Mouse (Mus musculus): Measurements from ENCODE around the gene Phf21a. TPM values are rescaled to one million over a fixed set of nuclear protein-coding genes. Genes with fewer than 3 reads are reported as not detected.

The Phf21a gene
- polyA plus RNA-seq (2012; rRNA removed) = 49.2 and 51.4 TPM in 2 replicates

DNA sequence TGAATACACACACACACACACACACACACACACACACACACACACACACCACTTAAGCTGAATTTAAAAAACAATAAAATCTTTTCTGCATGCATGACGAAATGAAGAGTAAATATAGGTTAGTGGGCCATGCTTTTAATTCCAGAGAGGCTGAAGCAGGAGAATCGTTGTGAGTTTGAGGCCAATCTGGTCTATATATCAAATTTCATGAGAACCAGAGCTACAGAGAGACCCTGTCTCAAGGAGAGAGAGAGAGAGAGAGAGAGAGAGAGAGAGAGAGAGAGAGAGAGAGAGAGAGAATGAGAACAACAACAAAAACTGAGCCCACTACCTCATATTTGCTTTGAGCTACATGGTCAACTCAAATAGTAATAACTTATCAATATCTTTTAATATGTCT lies at the start of gene Phf21a:
Gene Phf21a, plus strand, starts transcription at position 301 of the 400 bp plus-strand sequence.
- Histone ChIP-seq H3K27ac (ENCODE audit: insufficient read depth, low read length) (no peak within 1 kb of the TSS), H3K27me3 (ENCODE audit: control insufficient read depth, insufficient read depth, low read length) (no peaks in the 10 kb centered on the region; the same call in 1 of the 2 replicates), H3K36me3 (ENCODE audit: control insufficient read depth, insufficient read depth, low read length) (no peaks in the 10 kb centered on the region), H3K4me3 (ENCODE audit: extremely low read depth, insufficient read depth, insufficient read length) (no peak within 1 kb of the TSS), H3K4me1 (ENCODE audit: control insufficient read depth, insufficient read depth, insufficient read length) (no peaks in the 10 kb centered on the region)
- WGBS = 85% methylated on average over 2 of the region's 2 CpGs
- DNase-seq (ENCODE audit: low read depth in 1 of 2, low spot score in 2 of 2) = no peak
- TF ChIP-seq POLR2A (IDR thresholded peaks at IDR 0.05; ENCODE audit: low read depth, low read length) (no peak), CTCF (IDR thresholded peaks at IDR 0.05; ENCODE audit: extremely low read depth, insufficient read depth, insufficient read length, insufficient replicate concordance) (no peak)

DNA sequence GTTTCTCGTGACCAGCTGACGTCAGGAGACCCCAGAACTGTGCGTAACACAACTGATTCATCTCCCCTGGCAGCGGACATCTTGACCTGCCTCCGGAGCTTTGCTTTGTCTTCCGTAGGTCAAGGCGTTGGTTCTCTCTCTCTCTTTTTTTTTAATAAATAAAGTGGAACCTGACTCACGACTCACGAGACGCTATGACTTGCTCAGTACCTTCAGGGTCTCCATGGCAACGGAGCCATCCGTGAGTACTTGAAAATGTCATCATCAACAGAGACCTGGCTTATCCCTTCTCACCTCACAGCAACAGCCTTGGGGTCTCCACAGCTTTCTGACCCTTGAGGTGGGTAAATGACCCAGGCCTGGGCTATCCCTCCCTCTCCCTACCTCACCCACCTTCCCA lies 49.6 kb upstream of the Phf21a start:
- no peak overlapping the region for H3K4me3 ChIP-seq (ENCODE audit: extremely low read depth, insufficient read depth, insufficient read length)
- no peak overlapping the region for H3K27ac ChIP-seq (ENCODE audit: insufficient read depth, low read length)
- H3K27me3 ChIP-seq (ENCODE audit: control insufficient read depth, insufficient read depth, low read length) = no peaks in the 10 kb centered on the region
- H3K4me1 ChIP-seq (ENCODE audit: control insufficient read depth, insufficient read depth, insufficient read length) = no peaks in the 10 kb centered on the region
- TF ChIP-seq CTCF (IDR thresholded peaks at IDR 0.05; ENCODE audit: extremely low read depth, insufficient read depth, insufficient read length, insufficient replicate concordance) (no peak), POLR2A (IDR thresholded peaks at IDR 0.05; ENCODE audit: low read depth, low read length) (no peak)
- 90% methylated on average over 12 of the region's 12 CpGs for WGBS
- H3K36me3 ChIP-seq (ENCODE audit: control insufficient read depth, insufficient read depth, low read length) = no peaks in the 10 kb centered on the region
- no peak for DNase-seq (ENCODE audit: low read depth in 1 of 2, low spot score in 2 of 2)

GRCm38 (mm10) chr2:92047601-92048000 lies 45.3 kb upstream of the Phf21a start:
- Histone ChIP-seq H3K36me3 (ENCODE audit: control insufficient read depth, insufficient read depth, low read length) (no peaks in the 10 kb centered on the region), H3K27ac (ENCODE audit: insufficient read depth, low read length) (no peak overlapping the region), H3K4me1 (ENCODE audit: control insufficient read depth, insufficient read depth, insufficient read length) (no peaks in the 10 kb centered on the region), H3K4me3 (ENCODE audit: extremely low read depth, insufficient read depth, insufficient read length) (no peak overlapping the region), H3K27me3 (ENCODE audit: control insufficient read depth, insufficient read depth, low read length) (no peaks in the 10 kb centered on the region)
- WGBS = 56% methylated on average over 4 of the region's 4 CpGs
- no peak for DNase-seq (ENCODE audit: low read depth in 1 of 2, low spot score in 2 of 2)
- no peak for TF ChIP-seq POLR2A (IDR thresholded peaks at IDR 0.05; ENCODE audit: low read depth, low read length)
- TF ChIP-seq CTCF (IDR thresholded peaks at IDR 0.05; ENCODE audit: extremely low read depth, insufficient read depth, insufficient read length, insufficient replicate concordance) = no peak

- H3K27me3 ChIP-seq (ENCODE audit: control insufficient read depth, insufficient read depth, low read length) = no peaks in the 10 kb centered on the region
- DNase-seq (ENCODE audit: low read depth in 1 of 2, low spot score in 2 of 2) = no peak
- H3K27ac ChIP-seq (ENCODE audit: insufficient read depth, low read length) = no peak overlapping the region
- 82% methylated on average over 9 of the region's 9 CpGs for WGBS
- no peak overlapping the region for H3K4me3 ChIP-seq (ENCODE audit: extremely low read depth, insufficient read depth, insufficient read length)
- TF ChIP-seq POLR2A (IDR thresholded peaks at IDR 0.05; ENCODE audit: low read depth, low read length) = no peak
- TF ChIP-seq CTCF (IDR thresholded peaks at IDR 0.05; ENCODE audit: extremely low read depth, insufficient read depth, insufficient read length, insufficient replicate concordance) = no peak
- H3K4me1 ChIP-seq (ENCODE audit: control insufficient read depth, insufficient read depth, insufficient read length) = no peaks in the 10 kb centered on the region
- no peaks in the 10 kb centered on the region for H3K36me3 ChIP-seq (ENCODE audit: control insufficient read depth, insufficient read depth, low read length)
These were observed 44.8 kb upstream of the Phf21a start for GRCm38 (mm10) chr2:92048034-92048690.

GRCm38 (mm10) chr2:92052188-92052587 lies 40.7 kb upstream of the Phf21a start:
- DNase-seq (ENCODE audit: low read depth in 1 of 2, low spot score in 2 of 2) = no peak
- Histone ChIP-seq H3K4me3 (ENCODE audit: extremely low read depth, insufficient read depth, insufficient read length) (no peak overlapping the region), H3K27me3 (ENCODE audit: control insufficient read depth, insufficient read depth, low read length) (peaks cover 2% of the 10 kb centered on the region; the same call in 1 of the 2 replicates), H3K27ac (ENCODE audit: insufficient read depth, low read length) (no peak overlapping the region), H3K4me1 (ENCODE audit: control insufficient read depth, insufficient read depth, insufficient read length) (no peaks in the 10 kb centered on the region; the same call in 1 of the 2 replicates), H3K36me3 (ENCODE audit: control insufficient read depth, insufficient read depth, low read length) (no peaks in the 10 kb centered on the region)
- TF ChIP-seq CTCF (IDR thresholded peaks at IDR 0.05; ENCODE audit: extremely low read depth, insufficient read depth, insufficient read length, insufficient replicate concordance) (no peak), POLR2A (IDR thresholded peaks at IDR 0.05; ENCODE audit: low read depth, low read length) (no peak)
- WGBS = 83% methylated on average over 8 of the region's 8 CpGs

GRCm38 (mm10) chr2:92052754-92053153 lies 40.2 kb upstream of the Phf21a start:
- Histone ChIP-seq H3K4me3 (ENCODE audit: extremely low read depth, insufficient read depth, insufficient read length) (no peak overlapping the region), H3K4me1 (ENCODE audit: control insufficient read depth, insufficient read depth, insufficient read length) (no peaks in the 10 kb centered on the region; the same call in 1 of the 2 replicates), H3K27me3 (ENCODE audit: control insufficient read depth, insufficient read depth, low read length) (peaks cover 2% of the 10 kb centered on the region; the same call in 1 of the 2 replicates), H3K36me3 (ENCODE audit: control insufficient read depth, insufficient read depth, low read length) (no peaks in the 10 kb centered on the region), H3K27ac (ENCODE audit: insufficient read depth, low read length) (no peak overlapping the region)
- WGBS = 71% methylated on average over 2 of the region's 2 CpGs
- no peak for TF ChIP-seq CTCF (IDR thresholded peaks at IDR 0.05; ENCODE audit: extremely low read depth, insufficient read depth, insufficient read length, insufficient replicate concordance)
- TF ChIP-seq POLR2A (IDR thresholded peaks at IDR 0.05; ENCODE audit: low read depth, low read length) = no peak
- DNase-seq (ENCODE audit: low read depth in 1 of 2, low spot score in 2 of 2) = no peak

Measured in spleen, adult 2 months (tissue).